Mouse (Mus musculus): ENCODE results near the gene Nuak1. TPM values are rescaled to one million over a fixed set of nuclear protein-coding genes. Genes with fewer than 3 reads are reported as not detected.
"Not testable (repeated sequence)": the region's sequence is repeated elsewhere in the genome, so short reads cannot be mapped to it uniquely, and the experiment has no call there.

Nuak1 gene
- 10 to 100 TPM; 50.0 to 53.4 TPM for total RNA-seq (2021)

- peak; percentile 83 to 84 for DNase-seq (ENCODE audit: extremely low spot score in 1 of 2, low spot score in 1 of 2)
These were observed at the start of gene Nuak1 for GRCm38 (mm10) chr10:84440541-84441433. Nuak1 (minus strand) TSS chr10:84440597.

GRCm38 (mm10) chr10:84490115-84490514 lies 49.7 kb upstream of the Nuak1 start:
- DNase-seq (ENCODE audit: extremely low spot score in 1 of 2, low spot score in 1 of 2) = no peak

GRCm38 (mm10) chr10:84488315-84488714 lies 47.9 kb upstream of the Nuak1 start:
- peak in 1 of 2 experiments; percentile 60 for DNase-seq (ENCODE audit: extremely low spot score in 1 of 2, low spot score in 1 of 2)

DNA sequence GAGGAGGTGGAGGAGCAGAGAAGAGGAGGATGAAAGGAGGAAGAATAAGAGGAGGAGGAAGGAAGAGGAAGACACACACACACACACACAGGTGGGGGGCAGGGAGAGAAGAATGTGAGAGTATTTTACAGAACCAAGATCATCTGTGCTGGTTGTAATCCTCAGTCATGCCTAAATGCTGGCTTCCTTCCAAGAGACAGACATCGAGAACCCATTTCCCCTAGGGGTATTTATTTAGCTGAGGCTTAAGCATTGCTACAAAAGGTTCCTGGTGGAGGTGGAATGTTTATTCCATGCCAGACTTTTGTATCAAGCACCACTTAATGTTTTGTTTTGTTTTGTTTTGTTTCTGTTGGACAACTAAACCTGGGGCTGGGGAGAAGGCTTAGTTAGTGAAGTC lies 44.3 kb upstream of the Nuak1 start:
- DNase-seq (ENCODE audit: extremely low spot score in 1 of 2, low spot score in 1 of 2) = no peak

- DNase-seq (ENCODE audit: extremely low spot score in 1 of 2, low spot score in 1 of 2) = no peak
These were observed 43.2 kb upstream of the Nuak1 start for GRCm38 (mm10) chr10:84483553-84483952.

DNA sequence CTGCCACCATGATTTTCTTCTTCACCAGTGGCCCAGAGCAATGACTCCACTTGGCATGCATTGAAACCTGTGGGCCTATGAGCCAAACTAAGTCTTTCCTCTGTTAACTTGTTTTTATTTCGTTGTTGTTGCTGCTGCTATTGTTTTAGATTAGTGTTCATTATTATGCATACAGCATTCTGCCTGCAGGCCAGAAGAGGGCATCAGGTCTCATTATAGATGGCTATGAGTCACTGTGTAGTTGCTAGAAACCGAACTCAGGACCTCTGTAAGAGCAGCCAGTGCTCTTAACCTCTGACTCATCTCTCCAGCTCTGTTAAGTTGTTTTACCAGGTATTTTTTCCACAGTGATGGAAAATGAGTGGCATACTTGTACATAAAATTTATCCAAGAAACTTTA lies 42.7 kb upstream of the Nuak1 start:
- DNase-seq (ENCODE audit: extremely low spot score in 1 of 2, low spot score in 1 of 2) = no peak

DNA sequence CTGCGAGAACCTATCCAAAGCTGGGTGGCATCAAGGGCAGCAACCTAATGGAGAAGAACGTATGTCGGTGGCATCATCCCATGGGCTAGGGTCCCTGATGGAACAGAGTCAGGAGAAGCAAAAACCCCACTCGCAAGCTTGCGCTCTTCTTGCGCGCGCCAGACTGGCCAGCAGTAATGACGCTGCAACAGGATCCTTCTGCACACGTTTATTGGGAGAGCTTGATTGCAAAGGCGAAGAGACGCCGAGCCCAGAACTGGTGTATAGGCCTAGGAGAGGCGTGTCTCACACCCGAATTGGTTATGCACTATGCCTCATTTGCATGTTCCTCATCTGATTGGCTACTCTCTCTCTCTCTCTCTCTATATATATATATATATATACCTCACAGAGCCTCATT lies 42.0 kb upstream of the Nuak1 start:
- not testable (repeated sequence) for DNase-seq (ENCODE audit: extremely low spot score in 1 of 2, low spot score in 1 of 2)

DNA sequence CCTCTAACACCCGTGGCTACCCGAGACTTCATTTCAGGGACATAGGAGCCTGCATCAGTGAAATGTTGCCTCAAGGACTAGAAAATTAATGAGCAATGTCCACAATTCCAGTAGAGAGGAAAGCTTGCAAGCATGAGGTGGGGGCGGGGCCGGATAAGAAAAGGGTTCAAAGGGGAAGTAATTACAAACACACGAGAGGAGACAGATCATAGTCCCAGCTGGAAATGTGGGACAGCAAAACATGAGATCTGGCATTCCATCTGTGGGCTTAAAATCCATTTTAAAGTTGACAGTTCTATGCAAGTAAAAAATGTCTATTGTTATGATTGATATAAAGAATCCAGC lies 40.9 kb upstream of the Nuak1 start:
- DNase-seq (ENCODE audit: extremely low spot score in 1 of 2, low spot score in 1 of 2) = no peak

- no peak for DNase-seq (ENCODE audit: extremely low spot score in 1 of 2, low spot score in 1 of 2)
These were observed 40.4 kb upstream of the Nuak1 start for GRCm38 (mm10) chr10:84480667-84481326.

- no peak for DNase-seq (ENCODE audit: extremely low spot score in 1 of 2, low spot score in 1 of 2)
These were observed 39.7 kb upstream of the Nuak1 start for GRCm38 (mm10) chr10:84480146-84480545.

DNA sequence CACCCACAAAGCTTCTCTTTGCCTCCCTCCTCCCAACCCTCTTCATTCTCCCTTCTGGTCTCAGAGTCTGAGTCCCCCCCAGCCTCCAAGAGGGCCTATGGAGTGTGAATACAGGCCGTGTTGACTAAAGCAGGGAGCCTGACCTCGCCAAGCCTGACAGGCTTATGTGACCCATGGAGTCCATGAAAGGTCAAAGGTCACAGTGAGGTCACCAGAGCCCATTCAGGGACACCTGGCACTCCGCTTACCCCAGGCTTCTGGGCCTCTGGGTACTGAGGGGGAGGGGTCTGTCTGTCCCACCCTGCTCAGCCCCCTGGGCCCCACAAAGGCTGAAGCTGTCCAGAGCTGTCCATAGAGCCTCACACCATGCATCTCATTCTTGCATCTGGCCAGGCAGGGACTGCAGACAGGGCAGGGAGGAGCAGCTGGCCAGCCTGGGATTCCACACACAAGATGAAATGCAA lies 37.2 kb upstream of the Nuak1 start:
- no peak for DNase-seq (ENCODE audit: extremely low spot score in 1 of 2, low spot score in 1 of 2)

DNA sequence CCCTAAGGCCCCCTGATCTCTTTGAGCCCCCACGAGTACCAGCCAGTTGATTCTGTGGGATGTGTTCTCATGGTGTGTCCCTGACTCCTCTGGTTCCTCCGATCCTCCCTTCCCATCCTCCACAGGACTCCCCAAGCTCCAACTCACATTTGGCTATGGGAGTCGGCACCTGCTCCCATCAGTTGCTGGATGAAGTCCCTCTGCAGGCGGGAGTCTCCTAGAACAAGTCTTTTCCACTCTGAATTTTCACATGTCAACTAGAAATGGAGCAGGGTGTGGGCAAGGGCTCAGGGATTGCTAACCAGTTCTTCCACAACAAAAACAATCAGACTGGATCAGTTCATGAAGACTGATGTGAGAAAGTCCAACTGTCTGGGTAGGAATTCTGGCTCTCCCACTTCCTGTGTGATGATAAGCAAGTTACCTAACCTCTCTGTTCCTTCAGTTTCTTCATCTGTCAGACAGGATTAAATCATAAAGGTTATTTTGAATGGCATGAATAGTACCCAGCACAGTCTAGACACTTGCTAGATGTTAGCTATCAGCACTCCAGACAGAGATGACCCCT lies 36.7 kb upstream of the Nuak1 start:
- DNase-seq (ENCODE audit: extremely low spot score in 1 of 2, low spot score in 1 of 2) = no peak

- DNase-seq (ENCODE audit: extremely low spot score in 1 of 2, low spot score in 1 of 2) = no peak
These were observed 27.3 kb upstream of the Nuak1 start for GRCm38 (mm10) chr10:84467555-84468164.

DNA sequence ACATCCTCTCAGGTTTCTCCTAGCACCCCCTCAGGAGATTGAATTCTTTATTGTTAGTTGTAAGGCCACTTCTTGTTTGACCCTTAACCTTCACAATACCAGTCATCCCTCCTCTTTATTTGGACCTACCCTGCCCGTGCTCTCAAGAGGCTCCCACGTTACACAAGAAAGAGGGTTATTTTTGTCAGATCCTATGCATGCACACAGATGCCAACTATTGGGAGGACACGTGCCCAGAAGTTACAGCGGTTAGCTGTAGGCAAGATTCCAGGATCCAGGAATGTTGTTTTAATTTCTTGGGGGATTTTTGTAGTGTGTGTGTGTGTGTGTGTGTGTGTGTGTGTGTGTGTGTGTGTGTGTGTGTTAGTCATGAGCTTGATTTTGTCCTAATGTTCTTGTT lies 25.1 kb upstream of the Nuak1 start:
- DNase-seq (ENCODE audit: extremely low spot score in 1 of 2, low spot score in 1 of 2) = no peak

GRCm38 (mm10) chr10:84460420-84461101 lies 20.2 kb upstream of the Nuak1 start:
- DNase-seq (ENCODE audit: extremely low spot score in 1 of 2, low spot score in 1 of 2) = no peak

DNA sequence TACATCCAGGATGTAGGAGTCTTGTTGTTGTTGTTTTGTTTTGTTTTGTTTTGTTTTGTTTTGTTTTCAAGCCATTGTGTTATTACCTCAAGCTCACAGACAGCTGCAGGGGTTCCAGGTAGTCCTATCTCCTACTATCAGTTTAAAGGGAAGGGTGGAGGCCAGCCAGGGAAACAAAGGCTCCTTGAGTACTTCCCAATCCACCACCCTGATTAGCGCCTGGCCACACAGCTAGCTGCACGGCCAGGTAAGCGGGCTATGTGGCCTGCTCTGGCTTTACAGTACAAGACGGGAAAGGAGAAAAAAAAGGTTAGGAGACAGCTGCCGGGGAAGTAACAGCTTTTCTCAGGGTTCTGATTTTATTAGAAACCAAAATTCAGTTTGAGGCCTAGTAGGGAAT lies 17.7 kb upstream of the Nuak1 start:
- DNase-seq (ENCODE audit: extremely low spot score in 1 of 2, low spot score in 1 of 2) = no peak

GRCm38 (mm10) chr10:84457539-84457938 lies 17.1 kb upstream of the Nuak1 start:
- DNase-seq (ENCODE audit: extremely low spot score in 1 of 2, low spot score in 1 of 2) = no peak

DNA sequence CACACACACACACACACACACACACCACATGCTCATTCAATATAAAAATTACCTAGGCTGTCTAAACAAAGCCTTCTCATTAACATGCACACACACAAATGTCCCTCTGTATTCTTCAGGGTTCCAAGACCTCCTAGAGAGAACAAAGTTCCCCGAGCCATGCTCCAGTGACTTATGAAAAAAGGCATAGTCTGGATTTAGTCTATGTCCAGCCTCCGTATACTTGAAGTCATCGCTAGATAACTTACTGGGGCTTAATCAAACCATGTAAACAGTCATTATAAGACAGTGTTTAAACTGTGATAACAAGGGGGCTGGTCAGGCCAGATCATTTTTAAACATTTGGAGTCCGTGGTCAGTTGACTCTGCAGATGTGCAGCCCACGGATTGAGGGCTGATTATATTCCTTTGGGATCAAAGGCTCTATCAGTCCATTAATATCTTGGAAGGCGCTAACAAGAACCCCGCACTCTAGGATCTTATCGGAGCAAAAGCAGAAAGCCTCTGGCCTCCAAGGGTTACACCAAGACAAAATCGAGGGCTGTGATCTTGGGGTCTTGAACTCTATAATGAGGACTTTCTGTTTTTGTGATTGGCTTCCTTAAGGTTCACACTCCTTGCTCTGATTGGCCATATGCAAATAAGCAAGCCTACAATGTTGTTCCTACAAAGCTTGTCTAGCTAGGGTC lies 16.4 kb upstream of the Nuak1 start:
- no peak for DNase-seq (ENCODE audit: extremely low spot score in 1 of 2, low spot score in 1 of 2)

DNA sequence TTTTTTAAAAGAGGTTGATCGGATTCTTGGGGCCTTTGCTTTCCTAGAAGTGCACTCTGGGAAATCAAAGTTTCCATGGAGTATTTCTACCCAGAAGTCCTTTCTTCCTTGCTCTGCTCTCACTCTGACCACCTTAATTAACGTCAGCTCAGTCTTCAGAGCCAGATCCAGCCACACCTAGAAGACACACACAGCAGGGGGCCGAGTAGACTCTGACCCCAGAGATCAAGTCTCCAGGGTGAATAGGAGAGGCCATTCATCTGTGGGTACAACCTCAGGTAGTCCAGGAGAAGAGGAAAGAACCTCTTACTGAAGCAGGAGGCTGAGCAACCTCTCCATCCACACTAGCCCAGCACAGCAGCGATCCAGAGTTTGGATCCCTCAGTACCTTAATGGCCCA lies 11.5 kb upstream of the Nuak1 start:
- no peak for DNase-seq (ENCODE audit: extremely low spot score in 1 of 2, low spot score in 1 of 2)

DNA sequence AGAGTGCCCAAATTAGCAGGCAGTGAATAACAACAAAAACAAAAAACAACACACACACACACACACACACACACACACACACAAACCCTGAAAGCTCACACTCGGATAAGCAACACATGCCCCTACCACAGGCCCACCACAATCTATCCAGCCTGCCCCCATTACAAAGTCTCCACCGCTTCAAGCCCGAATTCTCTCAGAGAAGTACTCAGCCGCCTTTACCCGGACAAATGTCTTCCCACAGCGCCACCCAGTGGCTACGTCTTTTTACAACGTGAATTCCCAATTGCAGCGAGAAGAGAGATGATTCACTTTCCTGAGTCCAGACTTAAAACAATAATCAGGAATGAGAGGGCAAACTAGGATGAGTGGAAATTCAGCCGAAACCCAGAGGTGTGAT lies 10.3 kb upstream of the Nuak1 start:
- DNase-seq (ENCODE audit: extremely low spot score in 1 of 2, low spot score in 1 of 2) = peak; percentile 76 to 98

Measured in layer of hippocampus, postnatal 25 days (tissue).